Mouse (Mus musculus): ENCODE measurements around the gene Tex10. TPM values are rescaled to one million over a fixed set of nuclear protein-coding genes. Genes with fewer than 3 reads are reported as not detected.

The Tex10 gene
- polyA plus RNA-seq, 1 experiment from 2014 or later, result 17.2 TPM

GRCm38 (mm10) chr4:48428054-48428453 is 45.2 kb downstream of the Tex10 start:
- Histone ChIP-seq H3K9ac (replicated peaks; ENCODE audit: low read depth) (no peak overlapping the region), H3K4me1 (ENCODE audit: insufficient read depth, low read depth, low read length) (no peaks in the 10 kb centered on the region), H3K27me3 (replicated peaks; ENCODE audit: insufficient read depth, low read length) (no peaks in the 10 kb centered on the region), H3K27ac (ENCODE audit: low read length) (no peak overlapping the region), H3K4me3 (ENCODE audit: low read depth, low read length) (no peak overlapping the region), H3K36me3 (ENCODE audit: insufficient read depth, low read length) (peaks cover 30% of the 10 kb centered on the region; the same call in 1 of the 2 replicates), H3K4me2 (replicated peaks; ENCODE audit: low read depth, low read length) (no peak overlapping the region), H3K9me3 (ENCODE audit: low read length) (no peaks in the 10 kb centered on the region)
- no peak for TF ChIP-seq CTCF (IDR thresholded peaks at IDR 0.05)
- DNase-seq (ENCODE audit: low spot score) (no peak), ATAC-seq (no peak)
- WGBS, result 84% methylated on average over 2 of the region's 2 CpGs

- Histone ChIP-seq H3K27me3 (replicated peaks; ENCODE audit: insufficient read depth, low read length) (no peaks in the 10 kb centered on the region), H3K4me1 (ENCODE audit: insufficient read depth, low read depth, low read length) (no peaks in the 10 kb centered on the region), H3K4me3 (ENCODE audit: low read depth, low read length) (no peak overlapping the region), H3K36me3 (ENCODE audit: insufficient read depth, low read length) (peaks cover 30% of the 10 kb centered on the region; the same call in 1 of the 2 replicates), H3K9ac (replicated peaks; ENCODE audit: low read depth) (no peak overlapping the region), H3K9me3 (ENCODE audit: low read length) (no peaks in the 10 kb centered on the region), H3K4me2 (replicated peaks; ENCODE audit: low read depth, low read length) (no peak overlapping the region), H3K27ac (ENCODE audit: low read length) (no peak overlapping the region)
- 65% methylated on average over 3 of the region's 3 CpGs for whole genome bisulfite sequencing
- DNase-seq (ENCODE audit: low spot score) (no peak), ATAC-seq (no peak)
- TF ChIP-seq EP300 (IDR thresholded peaks at IDR 0.05), result no peak
- no peak for TF ChIP-seq CTCF (IDR thresholded peaks at IDR 0.05)
Measured at GRCm38 (mm10) chr4:48427413-48427812, 45.8 kb downstream of the Tex10 start.

- H3K9ac ChIP-seq (replicated peaks; ENCODE audit: low read depth), result no peak overlapping the region
- H3K4me1 ChIP-seq (ENCODE audit: insufficient read depth, low read depth, low read length), result no peaks in the 10 kb centered on the region
- H3K4me2 ChIP-seq (replicated peaks; ENCODE audit: low read depth, low read length), result no peak overlapping the region
- no peak for TF ChIP-seq EP300 (IDR thresholded peaks at IDR 0.05)
- no peak for TF ChIP-seq CTCF (IDR thresholded peaks at IDR 0.05)
- H3K4me3 ChIP-seq (ENCODE audit: low read depth, low read length), result no peak overlapping the region
- no peak overlapping the region for H3K27ac ChIP-seq (ENCODE audit: low read length)
- DNase-seq (ENCODE audit: low spot score), result no peak
- no peak for ATAC-seq
- H3K36me3 ChIP-seq (ENCODE audit: insufficient read depth, low read length), result 0 out of 2 replicates have a peak, but pooled peaks cover 6% of the 10 kb centered on the region
- no peaks in the 10 kb centered on the region for H3K9me3 ChIP-seq (ENCODE audit: low read length)
- no peaks in the 10 kb centered on the region for H3K27me3 ChIP-seq (replicated peaks; ENCODE audit: insufficient read depth, low read length)
- 41% methylated on average over 2 of the region's 2 CpGs for WGBS
Measured at GRCm38 (mm10) chr4:48423738-48424137, 49.5 kb downstream of the Tex10 start.

GRCm38 (mm10) chr4:48422633-48423032 is 50.6 kb downstream of the Tex10 start:
- ATAC-seq (no peak), DNase-seq (ENCODE audit: low spot score) (no peak)
- Histone ChIP-seq H3K27me3 (replicated peaks; ENCODE audit: insufficient read depth, low read length) (no peaks in the 10 kb centered on the region), H3K4me3 (ENCODE audit: low read depth, low read length) (no peak overlapping the region), H3K9me3 (ENCODE audit: low read length) (no peaks in the 10 kb centered on the region), H3K9ac (replicated peaks; ENCODE audit: low read depth) (no peak overlapping the region), H3K4me2 (replicated peaks; ENCODE audit: low read depth, low read length) (no peak overlapping the region), H3K27ac (ENCODE audit: low read length) (no peak overlapping the region), H3K4me1 (ENCODE audit: insufficient read depth, low read depth, low read length) (no peaks in the 10 kb centered on the region), H3K36me3 (ENCODE audit: insufficient read depth, low read length) (0 out of 2 replicates have a peak, but pooled peaks cover 6% of the 10 kb centered on the region)
- 91% methylated on average over 1 of the region's 1 CpGs for WGBS
- TF ChIP-seq EP300 (IDR thresholded peaks at IDR 0.05) (no peak), CTCF (IDR thresholded peaks at IDR 0.05) (no peak)

GRCm38 (mm10) chr4:48418831-48419468 is 54.3 kb downstream of the Tex10 start:
- Histone ChIP-seq H3K4me2 (replicated peaks; ENCODE audit: low read depth, low read length) (no peak overlapping the region), H3K9me3 (ENCODE audit: low read length) (no peaks in the 10 kb centered on the region), H3K36me3 (ENCODE audit: insufficient read depth, low read length) (0 out of 2 replicates have a peak, but pooled peaks cover 6% of the 10 kb centered on the region), H3K27ac (ENCODE audit: low read length) (no peak overlapping the region; the same call in 1 of the 2 replicates), H3K9ac (replicated peaks; ENCODE audit: low read depth) (no peak overlapping the region), H3K4me3 (ENCODE audit: low read depth, low read length) (no peak overlapping the region), H3K4me1 (ENCODE audit: insufficient read depth, low read depth, low read length) (no peaks in the 10 kb centered on the region), H3K27me3 (replicated peaks; ENCODE audit: insufficient read depth, low read length) (no peaks in the 10 kb centered on the region)
- ATAC-seq (peak; percentile 52), DNase-seq (ENCODE audit: low spot score) (peak; percentile 29)
- TF ChIP-seq CTCF (IDR thresholded peaks at IDR 0.05) (no peak), EP300 (IDR thresholded peaks at IDR 0.05) (no peak)
- WGBS, result 82% methylated on average over 8 of the region's 8 CpGs

- Histone ChIP-seq H3K9me3 (ENCODE audit: low read length) (no peaks in the 10 kb centered on the region), H3K27ac (ENCODE audit: low read length) (no peak overlapping the region), H3K4me2 (replicated peaks; ENCODE audit: low read depth, low read length) (no peak overlapping the region), H3K4me1 (ENCODE audit: insufficient read depth, low read depth, low read length) (no peaks in the 10 kb centered on the region), H3K4me3 (ENCODE audit: low read depth, low read length) (no peak overlapping the region), H3K27me3 (replicated peaks; ENCODE audit: insufficient read depth, low read length) (no peaks in the 10 kb centered on the region), H3K36me3 (ENCODE audit: insufficient read depth, low read length) (no peaks in the 10 kb centered on the region), H3K9ac (replicated peaks; ENCODE audit: low read depth) (no peak overlapping the region)
- WGBS, result 82% methylated on average over 10 of the region's 10 CpGs
- no peak for DNase-seq (ENCODE audit: low spot score)
- TF ChIP-seq EP300 (IDR thresholded peaks at IDR 0.05) (no peak), CTCF (IDR thresholded peaks at IDR 0.05) (no peak)
- ATAC-seq, result no peak
Measured at GRCm38 (mm10) chr4:48415838-48416335, 57.4 kb downstream of the Tex10 start.
